In genomic region chr10:105405856-105406527, GRCm38 (mm10) we compare ENCODE assay signal across 25 mouse cellular contexts.
"Had no signal": no experiment of that assay in that cellular context is flagged by ENCODE, and none has a peak within 500 bp of the region (broad histone marks: within the 10 kb centered on the region; RNA-seq: fewer than 3 reads in every experiment).

No protein-coding gene starts in this region.

- H3K4me2 ChIP-seq: heart, embryonic 12.5 days; hindbrain, embryonic 12.5 days; hindbrain, embryonic 14.5 days; intestine, embryonic 15.5 days; limb, embryonic 13.5 days; limb, embryonic 15.5 days had no signal

- H3K36me3 ChIP-seq: heart, embryonic 10.5 days; heart, embryonic 12.5 days; hindbrain, embryonic 10.5 days; hindbrain, embryonic 12.5 days; intestine, embryonic 15.5 days had no signal

- H3K4me3 ChIP-seq: gastrocnemius, adult 2 months; heart, embryonic 10.5 days; heart, embryonic 12.5 days; hindbrain, embryonic 10.5 days; hindbrain, embryonic 12.5 days; intestine, embryonic 15.5 days; limb, embryonic 13.5 days; limb, embryonic 15.5 days had no signal

- H3K27ac ChIP-seq: gastrocnemius, adult 2 months; heart, embryonic 10.5 days; hindbrain, embryonic 10.5 days; hindbrain, embryonic 12.5 days; hindbrain, embryonic 14.5 days; intestine, embryonic 15.5 days; limb, embryonic 13.5 days; limb, embryonic 15.5 days had no signal

- H3K9me3 ChIP-seq: heart, embryonic 10.5 days; heart, embryonic 12.5 days; hindbrain, embryonic 10.5 days; hindbrain, embryonic 12.5 days; intestine, embryonic 15.5 days; limb, embryonic 13.5 days; limb, embryonic 15.5 days had no signal

- H3K9ac ChIP-seq: heart, embryonic 12.5 days; hindbrain, embryonic 12.5 days; hindbrain, embryonic 14.5 days; intestine, embryonic 15.5 days; limb, embryonic 13.5 days; limb, embryonic 15.5 days had no signal

- H3K27me3 ChIP-seq: heart, embryonic 12.5 days; hindbrain, embryonic 12.5 days; intestine, embryonic 15.5 days; limb, embryonic 13.5 days; limb, embryonic 15.5 days had no signal

- H3K4me1 ChIP-seq: heart, embryonic 12.5 days; intestine, embryonic 15.5 days; limb, embryonic 13.5 days; limb, embryonic 15.5 days had no signal

- ATAC-seq: hindbrain, embryonic 16.5 days; inflammation-experienced regulatory T-cells, adult 6 months; intestine, embryonic 15.5 days; intestine, postnatal 0 days had no signal

- DNase-seq: gastrocnemius, adult 2 months; gastrocnemius, postnatal 10 days; gastrocnemius, postnatal 25 days; heart, adult 18-20 months; heart, postnatal 10 days; heart, postnatal 4 days; kidney, adult 18-20 months; kidney, adult 8-10 months; kidney, postnatal 10 days; kidney, postnatal 25 days; kidney, postnatal 4 days; layer of hippocampus, adult 9-11 months; layer of hippocampus, postnatal 36 days; left cerebral cortex, postnatal 4 days had no signal
